Mouse (Mus musculus): Measurements from ENCODE around the gene 1700042G07Rik. TPM values are rescaled to one million over a fixed set of nuclear protein-coding genes. Genes with fewer than 3 reads are reported as not detected.
"Not testable (repeated sequence)": the region's sequence is repeated elsewhere in the genome, so short reads cannot be mapped to it uniquely, and the experiment has no call there.

1700042G07Rik gene
- polyA plus RNA-seq, 1 experiment = not detected

DNA sequence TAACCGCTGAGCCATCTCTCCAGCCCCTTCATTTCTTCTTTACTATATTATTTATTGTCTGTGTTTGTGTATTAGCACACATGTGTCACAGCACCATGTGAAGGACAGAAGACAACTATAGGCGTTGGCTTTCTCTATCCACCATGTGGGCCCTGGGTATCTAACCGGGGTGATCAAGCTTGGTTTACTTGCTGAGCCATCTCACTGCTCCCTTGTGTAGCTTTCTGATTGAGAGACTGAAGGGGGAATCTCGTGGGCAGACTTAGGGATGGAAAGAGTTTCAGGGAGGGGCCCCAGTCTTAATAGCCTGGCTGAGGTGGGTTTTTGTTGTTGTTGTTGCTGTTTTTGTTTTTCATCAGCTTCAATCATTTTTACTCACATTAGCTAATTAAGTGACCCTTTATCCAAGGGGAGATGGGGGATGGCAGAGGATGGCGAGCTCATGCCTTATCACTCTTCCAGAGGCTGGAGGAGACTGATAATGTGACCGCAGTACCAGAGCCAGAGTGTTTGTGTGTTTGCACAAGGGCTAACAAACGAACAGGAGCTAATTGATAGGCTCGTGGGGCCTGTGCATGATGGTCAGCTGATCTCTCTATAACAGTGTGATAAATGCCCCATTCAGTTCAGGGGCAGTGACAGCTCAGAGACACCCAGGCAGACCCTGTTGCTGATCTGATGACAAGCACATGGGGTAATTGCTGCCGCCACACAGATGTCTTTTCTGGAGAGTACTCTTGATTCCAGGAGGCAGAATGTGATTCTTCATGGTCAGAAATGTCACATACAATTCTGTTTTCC is 20.6 kb downstream of the 1700042G07Rik start:
- DNase-seq (ENCODE audit: low read depth, low spot score) = no peak
- 71% methylated on average over 9 of the region's 9 CpGs for WGBS

DNA sequence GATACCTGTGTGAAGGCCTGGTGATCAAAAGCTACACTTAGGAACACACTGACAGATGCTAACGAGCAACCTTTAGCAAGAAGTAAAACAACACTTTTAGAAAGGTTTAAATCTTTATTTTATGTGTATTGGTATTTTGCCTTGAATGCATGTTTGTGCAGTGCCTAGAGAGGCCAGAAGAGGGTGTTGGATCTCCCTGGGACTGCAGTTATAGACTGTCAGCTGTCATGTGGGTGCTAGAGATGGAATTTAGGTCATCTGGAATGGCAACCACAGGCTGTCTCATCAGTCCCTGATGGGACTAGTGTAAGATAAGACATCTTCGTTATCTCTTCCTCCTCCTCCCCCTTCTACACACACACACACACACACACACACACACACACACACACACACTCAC is 25.2 kb downstream of the 1700042G07Rik start:
- WGBS = 82% methylated on average over 2 of the region's 2 CpGs
- no peak for DNase-seq (ENCODE audit: low read depth, low spot score)

DNA sequence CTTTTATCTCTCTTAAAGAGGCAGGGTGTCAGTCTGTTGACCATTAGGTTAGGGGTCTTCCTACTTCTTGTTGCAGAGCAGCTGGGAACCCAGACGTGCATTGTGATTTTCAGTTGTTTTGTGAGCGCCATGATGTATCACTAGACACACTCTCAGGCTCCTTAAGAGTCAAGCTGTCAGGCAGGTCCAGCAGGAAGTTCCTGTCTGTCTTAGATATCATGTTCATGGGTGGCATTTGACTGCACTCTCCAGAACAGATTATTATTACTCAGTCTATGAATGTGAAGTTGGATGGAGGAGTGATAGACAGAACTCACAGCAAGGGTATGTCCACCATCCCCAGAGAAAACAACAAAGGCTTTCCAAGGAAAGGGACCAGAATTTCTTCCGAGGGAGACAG is 31.2 kb downstream of the 1700042G07Rik start:
- no peak for DNase-seq (ENCODE audit: low read depth, low spot score)
- 70% methylated on average over 3 of the region's 3 CpGs for WGBS

DNA sequence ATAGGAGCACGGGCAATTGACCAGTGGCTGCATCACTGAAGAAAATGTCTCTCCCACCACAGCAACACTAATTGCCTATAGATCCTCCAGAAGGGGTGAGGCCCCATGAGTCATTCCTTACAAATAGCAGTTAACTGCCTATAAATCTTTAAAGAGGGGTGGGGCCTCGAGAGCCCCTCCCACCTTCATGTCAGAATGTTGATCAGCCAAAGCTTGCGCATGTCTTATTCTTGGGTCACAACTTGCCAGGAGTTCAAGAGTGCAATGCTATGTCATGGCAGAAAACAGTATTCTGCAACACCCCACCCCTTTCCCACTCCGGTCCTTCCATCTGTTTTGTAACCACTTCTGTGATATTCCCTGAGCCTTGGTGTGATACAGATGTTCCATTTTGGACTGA is 33.4 kb downstream of the 1700042G07Rik start:
- DNase-seq (ENCODE audit: low read depth, low spot score) = no peak
- 24% methylated on average over 4 of the region's 4 CpGs for WGBS

DNA sequence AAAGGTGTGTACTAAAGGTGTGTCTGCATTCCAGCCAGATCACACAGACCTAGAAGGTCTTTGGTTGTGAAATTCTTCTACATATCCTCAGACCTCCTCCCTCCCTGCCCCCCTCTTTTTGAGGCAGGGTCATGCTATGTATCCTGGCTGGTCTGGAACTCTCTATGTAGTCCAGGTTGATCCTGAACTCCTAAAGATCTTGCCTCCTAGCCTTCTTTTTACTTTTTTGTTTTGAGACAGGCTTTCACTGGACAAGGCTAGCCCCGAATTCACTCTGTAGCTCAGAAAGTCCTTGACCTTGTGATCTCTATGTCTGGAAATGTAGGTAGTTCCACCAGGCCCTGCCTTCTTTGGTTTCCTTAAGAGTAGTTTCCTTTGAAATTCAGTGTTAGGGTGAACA is 35.7 kb downstream of the 1700042G07Rik start:
- 73% methylated on average over 1 of the region's 1 CpGs for WGBS
- no peak for DNase-seq (ENCODE audit: low read depth, low spot score)

DNA sequence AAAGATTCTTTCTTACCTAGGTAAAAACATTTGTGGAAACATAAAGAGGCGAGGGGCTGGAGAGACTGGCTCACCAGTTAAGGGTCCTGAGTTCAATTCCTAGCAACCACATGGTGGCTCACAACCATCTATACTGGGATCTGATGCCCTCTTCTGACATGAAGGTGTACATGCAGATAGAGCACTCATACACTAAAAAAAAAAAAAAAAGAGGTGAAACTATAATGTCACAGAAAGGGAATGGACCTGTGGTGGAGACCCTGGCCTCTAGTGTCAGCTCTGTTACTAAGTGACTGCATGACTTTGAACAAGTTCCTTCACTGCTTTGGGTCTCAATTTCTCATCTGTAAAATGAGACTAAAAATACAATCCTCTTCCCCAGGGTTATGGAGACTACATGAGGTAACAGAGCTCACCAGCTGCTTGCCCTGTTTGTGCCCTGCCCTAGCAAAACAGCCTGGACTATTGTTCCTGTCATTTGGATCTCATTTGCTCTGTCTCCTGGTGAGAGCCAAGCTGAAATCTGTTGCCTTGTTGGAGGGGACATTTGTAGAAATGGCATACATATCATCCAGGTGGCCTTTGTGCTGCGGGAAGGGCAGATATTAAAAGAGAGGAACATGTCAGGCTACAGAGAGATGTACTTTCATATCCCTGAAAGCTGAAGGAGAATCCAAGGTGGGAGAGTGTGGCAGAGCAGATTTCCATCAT is 42.9 kb downstream of the 1700042G07Rik start:
- WGBS = 96% methylated on average over 2 of the region's 2 CpGs
- no peak for DNase-seq (ENCODE audit: low read depth, low spot score)

DNA sequence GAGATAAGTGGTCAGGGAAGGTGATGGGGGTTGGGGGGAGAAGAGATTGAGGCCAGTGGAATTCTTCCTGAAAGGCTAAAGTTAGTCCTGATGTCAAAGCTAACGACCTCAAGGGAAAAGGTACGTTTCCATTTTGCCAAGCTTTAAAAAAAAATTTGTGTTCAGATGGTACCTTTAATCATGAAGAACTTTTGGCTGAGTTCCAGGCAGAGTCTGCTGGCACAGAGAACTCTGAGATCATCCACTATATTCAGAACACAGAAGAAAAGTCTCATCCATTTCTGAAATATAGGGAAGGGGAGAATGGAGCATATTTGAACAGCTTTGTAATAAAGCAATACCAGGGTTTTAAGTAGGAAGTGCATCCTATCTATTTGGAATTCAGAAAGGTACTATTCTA is 43.9 kb downstream of the 1700042G07Rik start:
- DNase-seq (ENCODE audit: low read depth, low spot score) = no peak
- 35% methylated on average over 2 of the region's 2 CpGs for WGBS

DNA sequence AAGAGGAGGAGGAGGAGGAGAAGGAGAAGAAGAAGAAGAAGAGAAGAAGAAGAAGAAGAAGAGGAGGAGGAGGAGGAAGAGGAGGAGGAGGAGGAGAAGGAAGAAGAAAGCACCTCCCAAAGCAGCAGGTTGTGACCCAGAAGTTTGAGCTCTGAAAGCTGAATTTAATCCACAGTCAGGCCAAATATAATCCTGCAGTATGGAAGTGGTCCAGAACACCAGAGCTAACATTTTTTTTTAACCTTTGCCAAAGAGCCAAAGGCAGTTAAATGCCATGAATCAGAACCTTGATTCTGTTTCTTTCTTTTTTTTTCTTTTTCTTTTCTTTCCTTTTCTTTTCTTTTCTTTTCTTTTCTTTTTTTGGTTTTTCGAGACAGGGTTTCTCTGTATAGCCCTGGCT is 44.5 kb downstream of the 1700042G07Rik start:
- DNase-seq (ENCODE audit: low read depth, low spot score) = not testable (repeated sequence)
- WGBS = 76% methylated on average over 1 of the region's 1 CpGs

DNA sequence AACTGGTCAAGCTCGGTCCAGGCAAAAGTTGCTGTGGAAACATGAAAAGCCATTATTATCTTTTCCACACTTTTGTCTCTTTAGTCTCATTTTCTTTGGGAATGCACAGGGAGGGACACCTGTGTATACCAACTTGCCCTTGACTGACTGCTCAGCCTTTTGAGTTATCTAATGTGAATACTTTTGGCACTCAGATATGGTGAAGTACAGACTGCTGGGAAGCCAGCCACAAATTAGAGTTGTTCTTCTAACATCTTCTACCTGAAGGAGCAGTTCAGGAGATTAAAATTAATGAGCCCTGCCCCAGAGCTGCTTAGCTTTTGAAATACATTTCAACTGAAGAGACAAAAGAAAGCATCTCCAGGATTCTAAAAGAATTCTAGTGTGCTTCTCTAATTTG is 45.9 kb downstream of the 1700042G07Rik start:
- 96% methylated on average over 1 of the region's 1 CpGs for WGBS
- no peak for DNase-seq (ENCODE audit: low read depth, low spot score)

DNA sequence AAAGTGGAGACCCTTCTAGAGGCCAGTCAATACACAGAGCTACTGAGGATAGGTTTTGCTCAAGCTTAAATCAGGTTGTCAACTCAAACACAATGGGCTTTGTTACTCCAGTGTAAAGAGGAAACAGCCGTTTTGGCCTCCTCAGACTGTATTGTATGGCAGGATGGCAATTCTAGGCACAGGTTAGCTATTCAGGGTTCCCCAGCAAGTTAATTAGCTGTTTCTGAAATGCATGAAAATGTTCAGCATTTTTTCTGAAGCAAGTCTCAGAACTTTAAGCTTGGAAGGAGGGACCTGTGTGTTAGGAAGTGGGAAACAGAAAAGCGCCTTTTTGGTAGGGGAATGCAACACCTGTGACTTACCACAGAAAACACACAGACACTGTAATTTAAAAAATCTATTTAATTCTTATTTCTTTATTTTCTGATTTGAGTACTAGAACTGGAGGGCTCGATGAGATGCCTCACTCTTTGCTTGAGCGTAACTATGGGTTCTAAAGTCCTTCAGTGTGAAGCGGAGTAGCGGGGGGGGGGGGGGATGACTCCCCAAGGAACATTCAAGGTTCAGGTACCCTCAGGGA is 47.0 kb downstream of the 1700042G07Rik start:
- 24% methylated on average over 6 of the region's 6 CpGs for WGBS
- DNase-seq (ENCODE audit: low read depth, low spot score) = no peak

DNA sequence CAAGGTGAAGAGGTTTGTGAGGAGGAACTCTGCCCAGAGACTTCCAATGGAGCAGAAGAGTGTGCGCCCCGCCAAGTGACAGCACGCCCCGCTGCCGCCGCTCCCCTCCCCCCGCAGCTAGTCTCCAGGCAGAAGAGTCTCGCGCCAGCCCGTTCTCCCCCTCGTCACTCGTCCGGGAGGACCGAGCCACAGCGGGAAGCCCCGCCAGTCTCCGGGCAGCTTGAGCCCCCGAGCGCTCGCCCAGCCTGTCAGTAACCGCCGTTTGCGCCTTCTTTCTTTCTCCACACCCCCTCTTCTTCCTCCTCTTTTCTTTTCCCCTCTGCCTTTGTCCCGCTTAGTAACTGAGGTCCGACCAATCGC is 47.6 kb downstream of the 1700042G07Rik start:
- under 1% methylated on average over 26 of the region's 26 CpGs for WGBS
- no peak for DNase-seq (ENCODE audit: low read depth, low spot score)

DNA sequence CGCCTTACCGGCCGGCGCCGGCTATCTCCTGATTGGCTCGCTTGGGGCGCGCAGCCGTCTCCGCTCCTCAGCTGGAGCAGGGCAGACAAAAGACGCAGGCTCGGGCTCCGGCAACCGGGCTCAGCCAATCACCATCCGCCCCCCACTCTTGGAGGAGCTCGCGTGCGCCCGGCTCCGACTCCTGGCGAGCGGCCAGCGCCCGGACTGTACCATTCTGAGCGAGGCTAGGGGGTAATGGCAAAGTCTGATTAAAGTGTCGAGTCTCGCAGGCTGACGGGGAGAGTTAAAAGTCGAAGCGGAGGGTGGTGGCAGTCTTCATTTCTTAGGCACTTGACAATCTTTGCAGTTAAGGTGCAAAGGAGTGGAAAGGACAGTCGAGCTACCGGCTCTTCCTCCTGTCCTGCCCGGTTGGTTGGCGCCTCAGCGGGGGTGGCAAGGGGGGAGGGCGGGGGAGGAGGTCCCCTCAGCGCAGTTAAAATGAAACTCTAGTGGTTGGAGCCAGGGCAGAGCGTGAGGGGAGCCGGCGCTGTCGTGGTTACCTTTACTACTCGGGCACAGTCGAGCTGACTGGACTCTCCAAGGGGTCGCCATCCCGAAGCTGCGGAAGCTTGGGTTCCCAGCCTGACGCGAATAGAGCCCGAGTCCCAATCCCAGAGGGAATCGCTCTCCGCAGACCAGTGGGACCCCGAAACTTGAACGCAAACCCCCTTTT is 48.1 kb downstream of the 1700042G07Rik start, which contains the start of gene Pik3r3:
Gene Pik3r3 (plus strand): TSS at position 479 of the 712 bp plus-strand sequence.
- DNase-seq (ENCODE audit: low read depth, low spot score) = peak; percentile 88
- WGBS = under 1% methylated on average over 53 of the region's 53 CpGs

DNA sequence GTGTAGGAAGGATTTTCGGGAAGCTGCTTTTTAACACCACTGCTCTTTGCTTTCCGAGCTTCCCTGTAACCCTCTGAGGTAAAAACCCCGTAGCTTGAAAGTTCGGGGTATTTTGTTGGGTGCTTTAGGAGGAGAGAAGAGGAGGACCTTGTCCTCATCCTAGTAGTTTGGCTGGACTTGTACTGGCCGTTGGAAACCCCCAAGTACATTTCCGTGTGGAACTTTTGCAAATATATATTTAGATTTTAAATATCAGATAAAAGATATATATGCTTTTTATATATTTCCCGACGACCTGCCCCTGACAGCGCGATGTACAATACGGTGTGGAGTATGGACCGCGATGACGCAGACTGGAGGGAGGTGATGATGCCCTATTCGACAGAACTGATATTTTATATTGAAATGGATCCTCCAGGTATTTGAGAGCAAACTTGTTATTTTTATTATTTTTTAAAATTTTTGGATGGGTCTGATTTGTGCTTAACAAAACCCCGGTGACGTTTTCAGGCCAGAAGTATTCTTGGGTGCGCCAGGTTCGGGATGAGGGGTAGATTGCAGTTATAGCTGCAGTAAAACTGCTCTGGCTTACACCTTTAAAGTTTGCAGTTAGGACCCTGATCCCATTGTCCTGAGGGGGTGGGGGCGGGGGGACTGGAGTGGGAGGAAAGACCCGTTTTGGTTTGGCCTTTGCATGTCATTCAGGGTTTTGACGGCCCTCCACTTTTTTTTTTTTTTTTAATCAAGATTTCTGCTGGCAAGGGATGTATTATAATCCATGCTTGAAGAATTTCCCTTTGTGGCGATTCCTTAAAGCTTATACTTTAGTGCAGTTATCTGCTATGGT is 49.0 kb downstream of the 1700042G07Rik start:
- no peak for DNase-seq (ENCODE audit: low read depth, low spot score)
- WGBS = under 1% methylated on average over 23 of the region's 23 CpGs

DNA sequence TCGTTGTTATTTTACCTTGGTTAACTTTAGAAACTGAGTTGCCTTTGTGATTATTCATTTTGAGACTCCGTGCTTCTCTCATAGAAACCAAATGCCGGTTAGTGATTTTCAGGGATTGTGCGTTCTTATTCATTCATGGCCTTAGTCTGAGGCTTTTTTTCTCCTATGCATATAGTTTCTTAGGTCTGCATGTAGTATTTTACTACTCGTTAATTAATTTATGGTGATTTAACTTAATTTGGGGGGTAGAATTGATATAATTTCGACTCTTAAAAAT is 49.6 kb downstream of the 1700042G07Rik start:
- WGBS = 36% methylated on average over 6 of the region's 6 CpGs
- no peak for DNase-seq (ENCODE audit: low read depth, low spot score)

Other genes starting within 250 kb of the 1700042G07Rik start
- gene Dmbx1, start 233.4 kb upstream of the 1700042G07Rik start, polyA plus RNA-seq (2012; rRNA removed) = not detected in 2 replicates
- 58.1 and 79.3 TPM in 2 replicates for gene Faah, start 155.4 kb upstream of the 1700042G07Rik start, polyA plus RNA-seq (2012; rRNA removed)
- gene Nsun4, start 119.5 kb upstream of the 1700042G07Rik start, polyA plus RNA-seq (2012; rRNA removed) = 9.2 and 10.9 TPM in 2 replicates
- gene Uqcrh, start 98.3 kb upstream of the 1700042G07Rik start, polyA plus RNA-seq (2012; rRNA removed) = 240 and 273 TPM in 2 replicates
- 41.8 and 58.8 TPM in 2 replicates for gene Lrrc41, start 98.1 kb upstream of the 1700042G07Rik start, polyA plus RNA-seq (2012; rRNA removed)
- 6.2 and 7.0 TPM in 2 replicates for gene Rad54l, start 49.7 kb upstream of the 1700042G07Rik start, polyA plus RNA-seq (2012; rRNA removed)
- 23.0 and 26.3 TPM in 2 replicates for gene Pomgnt1, start 49.5 kb upstream of the 1700042G07Rik start, polyA plus RNA-seq (2012; rRNA removed)
- 0.55 and 0.63 TPM in 2 replicates for gene Lurap1, start 22.0 kb upstream of the 1700042G07Rik start, polyA plus RNA-seq (2012; rRNA removed)
- gene Tspan1, start 5.8 kb upstream of the 1700042G07Rik start, polyA plus RNA-seq (2012; rRNA removed) = 109 and 298 TPM in 2 replicates
- not detected in 2 replicates for gene Gm49337, start within 50 bp of the 1700042G07Rik start, polyA plus RNA-seq (2012; rRNA removed)
- 2.7 and 7.4 TPM in 2 replicates for gene Pik3r3, start 48.2 kb downstream of the 1700042G07Rik start, polyA plus RNA-seq (2012; rRNA removed)